Mouse (Mus musculus): Measurements from ENCODE around the gene Odr4. TPM values are rescaled to one million over a fixed set of nuclear protein-coding genes. Genes with fewer than 3 reads are reported as not detected.

Odr4 gene
- total and polyA plus RNA-seq, 2 experiments from 2014 or later: 18.1 to 52.4 TPM

DNA sequence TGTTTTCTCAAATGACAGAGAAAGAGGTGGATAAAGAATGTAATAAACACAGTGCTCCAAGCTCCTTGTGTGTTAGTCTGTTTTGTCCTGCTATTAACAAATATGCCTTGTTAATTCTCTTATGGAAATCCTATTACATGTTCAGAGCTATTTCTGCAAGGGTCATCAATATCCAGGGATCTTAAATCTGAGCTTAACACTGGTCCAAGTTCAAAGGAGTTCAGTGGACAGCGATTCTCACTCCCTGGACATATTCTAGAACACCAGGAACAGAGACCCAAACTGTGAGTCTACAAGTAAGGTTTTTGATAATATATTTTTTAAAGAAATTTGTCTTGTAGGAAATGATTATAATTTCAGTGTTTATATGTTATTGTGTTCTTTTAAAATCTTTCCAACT lies 73.7 kb downstream of the Odr4 start, which contains the start of gene Pdc:
Gene Pdc (plus strand): TSS at position 213 of the 400 bp plus-strand sequence.
- Histone ChIP-seq H3K9ac (replicated peaks; ENCODE audit: low read length) (no peak within 1 kb of the TSS), H3K4me1 (ENCODE audit: insufficient read depth, low read length) (no peaks in the 10 kb centered on the region), H3K9me3 (ENCODE audit: low read length) (no peaks in the 10 kb centered on the region), H3K4me2 (ENCODE audit: low read depth, low read length) (no peak within 1 kb of the TSS), H3K4me3 (ENCODE audit: low read length) (no peak within 1 kb of the TSS), H3K27ac (no peak within 1 kb of the TSS), H3K36me3 (ENCODE audit: insufficient read depth, low read length) (no peaks in the 10 kb centered on the region), H3K27me3 (ENCODE audit: insufficient read depth, low read length) (no peaks in the 10 kb centered on the region)
- DNase-seq (ENCODE audit: low spot score) (no peak), ATAC-seq (no peak)
- no peak for TF ChIP-seq CTCF (IDR thresholded peaks at IDR 0.05; ENCODE audit: low read depth)
- 88% methylated on average over 1 of the region's 1 CpGs for WGBS

Other genes with a start within 250 kb of the Odr4 start
- not detected in 2 replicates for gene Pdc, start 73.7 kb downstream of the Odr4 start, total RNA-seq (2014; rRNA removed)
- not detected in 2 replicates for gene Pdc, start 73.7 kb downstream of the Odr4 start, polyA plus RNA-seq (2015; fragmentation: Nextera tagmentation; extraction: Ambion mirVana)
- 70.8 and 76.3 TPM in 2 replicates for gene Tpr, start 242 bp downstream of the Odr4 start, total RNA-seq (2014; rRNA removed)
- 137 and 141 TPM in 2 replicates for gene Tpr, start 242 bp downstream of the Odr4 start, polyA plus RNA-seq (2015; fragmentation: Nextera tagmentation; extraction: Ambion mirVana)
- 1.0 TPM in 1 of 2 replicates, not detected in the other for gene Prg4, start 73.1 kb upstream of the Odr4 start, total RNA-seq (2014; rRNA removed)
- 1.3 and 1.7 TPM in 2 replicates for gene Prg4, start 73.1 kb upstream of the Odr4 start, polyA plus RNA-seq (2015; fragmentation: Nextera tagmentation; extraction: Ambion mirVana)